Mouse (Mus musculus) MEL (cell line): ENCODE results near the gene Wdr61. TPM values are rescaled to one million over a fixed set of nuclear protein-coding genes. Genes with fewer than 3 reads are reported as not detected.

ENCODE experiments used
- DNase-seq: peaks from one replicate; pipeline ENCODE4 v3.0.0; 2011; ENCODE audit warnings: low read depth, low spot score
- H3K27ac ChIP-seq: 2 replicates; pipeline ENCODE4 v1.5.1; 2012; ENCODE audit warnings: low read depth, mild to moderate bottlenecking, control low read depth, low read length, moderate library complexity; ENCODE audit not compliant: control insufficient read depth
- H3K27me3 ChIP-seq, 2 experiments: fragments of 150-350 bp in 1 of 2; sonication (generic) in 1 of 2; 2 replicates each; pipeline ENCODE4 v1.6.1; 2012; ENCODE audit warnings: low read length in 2 of 2, mild to moderate bottlenecking in 2 of 2, improper control_type of control experiment in 1 of 2, moderate library complexity in 1 of 2; ENCODE audit not compliant: insufficient read depth in 2 of 2, control insufficient read depth in 1 of 2
- H3K36me3 ChIP-seq, 2 experiments: 2 replicates each; pipeline ENCODE4 v1.6.1; 2012 to 2014; ENCODE audit warnings: low read length in 2 of 2, improper control_type of control experiment in 1 of 2, inconsistent platforms in 1 of 2, mild to moderate bottlenecking in 1 of 2; ENCODE audit not compliant: insufficient read depth in 2 of 2, control insufficient read depth in 1 of 2
- H3K4me1 ChIP-seq, 2 experiments: fragments of 150-350 bp in 1 of 2; sonication (generic) in 1 of 2; 2 replicates each; pipeline ENCODE4 v1.6.1; 2012; ENCODE audit warnings: low read length in 2 of 2, improper control_type of control experiment in 1 of 2, mild to moderate bottlenecking in 1 of 2; ENCODE audit not compliant: insufficient read depth in 2 of 2, control insufficient read depth in 1 of 2
- H3K4me3 ChIP-seq, 2 experiments: fragments of 150-350 bp in 1 of 2; sonication (generic) in 1 of 2; 2 replicates each; pipeline ENCODE4 v1.5.1; 2012; ENCODE audit warnings: low read depth in 2 of 2, low read length in 2 of 2, mild to moderate bottlenecking in 2 of 2, moderate library complexity in 2 of 2, control low read depth in 1 of 2, improper control_type of control experiment in 1 of 2; ENCODE audit not compliant: control insufficient read depth in 1 of 2, insufficient read depth in 1 of 2
- H3K79me2 ChIP-seq: 2 replicates; pipeline ENCODE4 v1.6.1; 2012; ENCODE audit warnings: mild to moderate bottlenecking, low read length, moderate library complexity; ENCODE audit not compliant: control insufficient read depth, poor library complexity, insufficient read depth
- H3K9ac ChIP-seq: 2 replicates; pipeline ENCODE4 v1.6.1; 2012; ENCODE audit warnings: low read depth, mild to moderate bottlenecking, control low read depth, low read length, moderate library complexity; ENCODE audit not compliant: control insufficient read depth, poor library complexity, severe bottlenecking
- H3K9me3 ChIP-seq: fragments of 150-350 bp; sonication (generic); replicated peaks from 2 replicates; pipeline ENCODE4 v1.6.1; 2012; ENCODE audit warnings: mild to moderate bottlenecking, low read length, improper control_type of control experiment, moderate library complexity; ENCODE audit not compliant: insufficient read depth
- CTCF ChIP-seq, 3 experiments: IDR thresholded peaks in 2 of 3; conservative IDR thresholded peaks in 1 of 3; 2 replicates each; pipeline ENCODE4 v1.5.1; 2011 to 2012; ENCODE audit warnings: low read length in 3 of 3, low read depth in 2 of 3, mild to moderate bottlenecking in 2 of 3, improper control_type of control experiment in 1 of 3, inconsistent platforms in 1 of 3, mixed read lengths in 1 of 3, moderate library complexity in 1 of 3; ENCODE audit not compliant: control insufficient read depth in 1 of 3, insufficient read depth in 1 of 3, poor library complexity in 1 of 3, severe bottlenecking in 1 of 3
- E2F4 ChIP-seq: IDR thresholded peaks from 2 replicates; pipeline ENCODE4 v1.6.1; 2011; ENCODE audit warnings: low read depth, low read length, improper control_type of control experiment, borderline replicate concordance
- EP300 ChIP-seq, 2 experiments: IDR thresholded peaks; 2 replicates each; pipeline ENCODE4 v1.6.1; 2011; ENCODE audit warnings: improper control_type of control experiment in 2 of 2, low read length in 2 of 2, low read depth in 1 of 2, mild to moderate bottlenecking in 1 of 2
- ETS1 ChIP-seq: IDR thresholded peaks from 2 replicates; pipeline ENCODE4 v1.6.1; 2012; ENCODE audit warnings: low read depth, mild to moderate bottlenecking, inconsistent platforms, low read length, improper control_type of control experiment, moderate library complexity
- HCFC1 ChIP-seq: IDR thresholded peaks from 2 replicates; pipeline ENCODE4 v1.6.1; 2012; ENCODE audit warnings: low read depth, mild to moderate bottlenecking, inconsistent platforms, low read length, improper control_type of control experiment, moderate library complexity
- JUND ChIP-seq: IDR thresholded peaks from 2 replicates; pipeline ENCODE4 v1.6.1; 2011; ENCODE audit warnings: low read depth, mild to moderate bottlenecking, improper control_type of control experiment, low read length
- MAFK ChIP-seq: IDR thresholded peaks from 2 replicates; pipeline ENCODE4 v1.6.1; 2011; ENCODE audit warnings: low read depth, mild to moderate bottlenecking, low read length, improper control_type of control experiment, borderline replicate concordance
- MAZ ChIP-seq: IDR thresholded peaks from 2 replicates; pipeline ENCODE4 v1.6.1; 2012; ENCODE audit warnings: low read depth, mild to moderate bottlenecking, inconsistent platforms, low read length, improper control_type of control experiment
- MEF2A ChIP-seq: IDR thresholded peaks from 2 replicates; pipeline ENCODE4 v1.6.1; 2014; ENCODE audit warnings: low read depth, mild to moderate bottlenecking, inconsistent platforms, low read length, improper control_type of control experiment; ENCODE audit not compliant: poor library complexity, insufficient replicate concordance, severe bottlenecking; ENCODE audit errors: extremely low read depth
- MXI1 ChIP-seq: IDR thresholded peaks from 2 replicates; pipeline ENCODE4 v1.6.1; 2011; ENCODE audit warnings: mild to moderate bottlenecking, low read depth, low read length, improper control_type of control experiment
- MYB ChIP-seq: IDR thresholded peaks from 2 replicates; pipeline ENCODE4 v1.6.1; 2011; ENCODE audit warnings: mild to moderate bottlenecking, low read depth, low read length, improper control_type of control experiment
- MYC ChIP-seq: IDR thresholded peaks from 2 replicates; pipeline ENCODE4 v1.6.1; 2011; ENCODE audit warnings: low read depth, mild to moderate bottlenecking, low read length, improper control_type of control experiment, moderate library complexity
- NELFE ChIP-seq: IDR thresholded peaks from 2 replicates; pipeline ENCODE4 v1.6.1; 2011; ENCODE audit warnings: low read depth, low read length, improper control_type of control experiment
- NRF1 ChIP-seq: IDR thresholded peaks from 2 replicates; pipeline ENCODE4 v1.6.1; 2014; ENCODE audit warnings: low read depth, mild to moderate bottlenecking, inconsistent platforms, low read length, improper control_type of control experiment, moderate library complexity; ENCODE audit not compliant: poor library complexity, insufficient read depth, severe bottlenecking
- POLR2A ChIP-seq, 2 experiments: IDR thresholded peaks; 2 replicates each; pipeline ENCODE4 v1.6.1; 2011 to 2012; ENCODE audit warnings: low read length in 2 of 2, mild to moderate bottlenecking in 2 of 2, control low read depth in 1 of 2, improper control_type of control experiment in 1 of 2, low read depth in 1 of 2, moderate library complexity in 1 of 2; ENCODE audit not compliant: control insufficient read depth in 1 of 2, insufficient read depth in 1 of 2, poor library complexity in 1 of 2
- POLR2AphosphoS5 ChIP-seq: IDR thresholded peaks from 2 replicates; pipeline ENCODE4 v1.6.1; 2012; ENCODE audit warnings: low read depth, borderline replicate concordance, mild to moderate bottlenecking, inconsistent platforms, low read length, moderate library complexity, mixed read lengths
- RAD21 ChIP-seq: IDR thresholded peaks from 2 replicates; pipeline ENCODE4 v1.6.1; 2011; ENCODE audit warnings: mild to moderate bottlenecking, low read depth, low read length, improper control_type of control experiment
- RCOR1 ChIP-seq: IDR thresholded peaks from 2 replicates; pipeline ENCODE4 v1.6.1; 2012; ENCODE audit warnings: low read depth, mild to moderate bottlenecking, inconsistent platforms, low read length, improper control_type of control experiment
- SMC3 ChIP-seq: IDR thresholded peaks from 2 replicates; pipeline ENCODE4 v1.6.1; 2011; ENCODE audit warnings: low read depth, low read length, improper control_type of control experiment
- TBP ChIP-seq: IDR thresholded peaks from 2 replicates; pipeline ENCODE4 v1.8.0; 2011; ENCODE audit warnings: low read depth, low read length, improper control_type of control experiment
- TCF12 ChIP-seq: IDR thresholded peaks from 2 replicates; pipeline ENCODE4 v1.6.1; 2014; ENCODE audit warnings: low read depth, mild to moderate bottlenecking, inconsistent platforms, low read length, improper control_type of control experiment, moderate library complexity
- USF1 ChIP-seq: IDR thresholded peaks from 2 replicates; pipeline ENCODE4 v1.6.1; 2014; ENCODE audit warnings: low read depth, mild to moderate bottlenecking, inconsistent platforms, low read length, improper control_type of control experiment, moderate library complexity
- USF2 ChIP-seq, 2 experiments: IDR thresholded peaks; 2 replicates each; pipeline ENCODE4 v1.6.1; 2011 to 2012; ENCODE audit warnings: improper control_type of control experiment in 2 of 2, low read length in 2 of 2, borderline replicate concordance in 1 of 2, inconsistent platforms in 1 of 2, low read depth in 1 of 2, mild to moderate bottlenecking in 1 of 2; ENCODE audit not compliant: insufficient read depth in 1 of 2
- polyA plus RNA-seq, 2 experiments: library from polyadenylated mRNA; stranded (reverse) in 1 of 2; unstranded in 1 of 2; fragments of >175 nt in 1 of 2; fragments of >200 nt in 1 of 2; gene quantifications; 2 replicates each; pipeline versions ENCODE4 v1.2.1 to v1.2.4; 2012; ENCODE audit warnings: low replicate concordance in 2 of 2, low read depth in 1 of 2; ENCODE audit not compliant: insufficient read length in 2 of 2, insufficient read depth in 1 of 2, missing spikeins in 1 of 2
- total RNA-seq: library from RNA; depleted of rRNA; stranded (reverse); fragments of 300-350 nt; gene quantifications from 2 replicates; pipeline ENCODE4 v1.2.3, GENCODE M21; 2012

Gene Wdr61
- total and polyA plus RNA-seq, 3 experiments = 182 to 217 TPM; not detected in 1

DNA sequence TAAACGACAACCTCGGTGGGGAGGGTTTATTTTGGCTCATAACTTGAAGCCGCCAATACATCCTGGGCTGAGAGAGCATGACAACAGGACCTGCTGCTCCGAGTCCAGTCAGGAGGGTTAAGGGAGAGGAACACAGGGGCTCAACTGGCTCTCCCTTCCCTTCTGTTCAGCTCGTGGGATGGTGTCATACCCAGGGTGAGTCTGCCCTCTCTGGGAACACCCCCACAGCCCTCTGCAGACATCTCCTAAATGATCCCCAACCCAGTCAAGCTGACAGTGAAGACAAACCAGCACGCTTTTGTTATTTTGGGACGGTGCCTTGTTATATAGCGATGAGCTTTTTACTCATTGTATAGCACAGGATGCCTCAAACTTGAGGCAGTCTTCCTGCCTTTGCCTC lies 44.9 kb downstream of the Wdr61 start:
- Histone ChIP-seq H3K27me3 (peaks cover 2 to 8% of the 10 kb centered on the region in 2 experiments; a peak in 2 of 4 replicates), H3K4me3 (no peak overlapping the region), H3K27ac (no peak overlapping the region), H3K4me1 (no peaks in the 10 kb centered on the region), H3K9ac (no peak overlapping the region), H3K36me3 (no peaks in the 10 kb centered on the region), H3K79me2 (no peaks in the 10 kb centered on the region), H3K9me3 (no peaks in the 10 kb centered on the region)
- DNase-seq = no peak
- TF ChIP-seq POLR2AphosphoS5 (no peak), HCFC1 (no peak), TBP (no peak), SMC3 (no peak), CTCF (IDR thresholded peaks at IDR 0.05 in 2 of 3, conservative IDR thresholded peaks at IDR 0.05 in 1 of 3; ENCODE audit: control insufficient read depth in 1 of 3, insufficient read depth in 1 of 3, low read depth in 2 of 3, low read length in 3 of 3, poor library complexity in 1 of 3, severe bottlenecking in 1 of 3) (no peak), USF2 (IDR thresholded peaks at IDR 0.05; ENCODE audit: borderline replicate concordance in 1 of 2, insufficient read depth in 1 of 2, low read depth in 1 of 2, low read length in 2 of 2) (no peak)

- TF ChIP-seq RCOR1 = no peak
- no peak for TF ChIP-seq USF1
- TF ChIP-seq MXI1 = no peak
- TF ChIP-seq MEF2A = no peak
- no peak for TF ChIP-seq MYC
- TF ChIP-seq HCFC1 = no peak
- no peak for TF ChIP-seq MAZ
- TF ChIP-seq NRF1 = no peak
- TF ChIP-seq TBP = no peak
- TF ChIP-seq E2F4 = no peak
- no peak for TF ChIP-seq MAFK
- no peak for TF ChIP-seq MYB
- TF ChIP-seq ETS1 = no peak
- no peak for TF ChIP-seq NELFE
- TF ChIP-seq JUND = no peak
- no peak for TF ChIP-seq TCF12
- TF ChIP-seq POLR2A (IDR thresholded peaks at IDR 0.05; ENCODE audit: control insufficient read depth in 1 of 2, insufficient read depth in 1 of 2, low read depth in 1 of 2, low read length in 2 of 2, poor library complexity in 1 of 2) = no peak
- no peak for TF ChIP-seq CTCF (IDR thresholded peaks at IDR 0.05 in 2 of 3, conservative IDR thresholded peaks at IDR 0.05 in 1 of 3; ENCODE audit: control insufficient read depth in 1 of 3, insufficient read depth in 1 of 3, low read depth in 2 of 3, low read length in 3 of 3, poor library complexity in 1 of 3, severe bottlenecking in 1 of 3)
- TF ChIP-seq EP300 (IDR thresholded peaks at IDR 0.05; ENCODE audit: low read depth in 1 of 2, low read length in 2 of 2) = no peak
- TF ChIP-seq RAD21 = no peak
- Histone ChIP-seq H3K4me1 (no peaks in the 10 kb centered on the region), H3K79me2 (no peaks in the 10 kb centered on the region), H3K9ac (no peak overlapping the region), H3K4me3 (no peak overlapping the region), H3K27me3 (peaks cover 2 to 8% of the 10 kb centered on the region in 2 experiments; a peak in 2 of 4 replicates), H3K27ac (no peak overlapping the region), H3K9me3 (no peaks in the 10 kb centered on the region), H3K36me3 (no peaks in the 10 kb centered on the region)
- DNase-seq = no peak
Measured at GRCm38 (mm10) chr9:54687246-54688236, 46.8 kb downstream of the Wdr61 start.
